Comparison of ENCODE assay signal across 1 mouse cellular context in genomic region chr8:71526272-71526671, GRCm38 (mm10).
TF ChIP-seq lines count a peak whose summit lies in the region.

No protein-coding gene starts in this region.

TF ChIP-seq in ES-E14, 5 proteins besides CTCF, POLR2A, EP300 and RAD21 (continued from another document):
- TF ChIP-seq HCFC1 (IDR thresholded peaks at IDR 0.05; ENCODE audit: borderline replicate concordance, insufficient read depth, low read length) (0 out of 2 replicates have a peak, but pooled peaks have one; percentile 34), ZC3H11A (IDR thresholded peaks at IDR 0.05; ENCODE audit: borderline replicate concordance, low read depth, low read length) (no peak), CHD2 (IDR thresholded peaks at IDR 0.05; ENCODE audit: low read depth, low read length) (peak; percentile 80)
